Mouse (Mus musculus): ENCODE data around the gene Furin. TPM values are rescaled to one million over a fixed set of nuclear protein-coding genes. Genes with fewer than 3 reads are reported as not detected.
A peak's percentile ranks its signal among the peaks of the same experiment; 100 is the strongest.
"Not testable (repeated sequence)": the region's sequence is repeated elsewhere in the genome, so short reads cannot be mapped to it uniquely, and the experiment has no call there.

Gene Furin
- total RNA-seq, 4 experiments from 2014 or later = 50.3 to 60.1 (median 56.7) TPM

DNA sequence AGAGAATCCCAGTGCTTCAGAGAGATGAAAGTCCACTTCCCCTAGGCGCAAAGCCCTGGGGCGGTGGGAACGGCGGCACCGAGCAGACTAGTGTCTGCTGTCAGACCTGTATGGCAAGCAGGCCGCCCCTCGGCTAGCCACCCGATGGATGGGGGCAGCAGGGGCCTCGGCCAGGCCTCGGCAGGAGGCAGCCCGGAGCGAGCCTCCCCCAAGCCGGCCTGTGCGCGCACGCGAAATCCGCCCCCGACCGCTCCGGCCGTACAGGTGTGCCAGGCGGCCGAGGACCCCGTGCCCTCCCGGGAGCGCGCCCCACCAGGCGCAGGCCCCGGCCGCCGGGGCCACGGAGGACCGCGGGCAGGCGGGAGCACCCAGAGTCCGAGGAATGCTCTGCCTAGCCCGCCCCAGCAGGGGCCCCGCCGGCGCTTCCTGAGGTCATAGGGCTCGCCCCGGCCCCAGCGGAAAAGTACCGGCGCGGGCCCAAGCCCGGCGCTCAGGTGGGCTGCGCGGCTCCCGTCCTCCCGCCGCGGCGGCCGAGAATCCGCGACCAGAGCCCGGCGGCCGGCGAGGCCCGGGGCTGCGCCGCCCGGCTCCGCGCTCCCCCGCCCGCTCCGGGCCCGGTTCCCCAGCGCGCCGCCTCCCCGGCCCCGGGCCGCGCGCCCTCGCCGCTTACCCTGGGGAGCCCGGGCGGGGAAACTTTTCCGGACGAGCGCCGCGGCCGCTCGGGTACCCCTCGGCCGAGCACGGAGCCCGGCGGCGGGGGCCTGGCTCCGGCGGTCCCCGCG is 3.2 kb downstream of the Furin start:
- DNase-seq (ENCODE audit: low spot score in 2 of 2) = no peak

GRCm38 (mm10) chr7:80401041-80401859 is 4.0 kb downstream of the Furin start:
- no peak for DNase-seq (ENCODE audit: low spot score in 2 of 2)

- DNase-seq (ENCODE audit: low spot score in 2 of 2) = no peak
These were observed 4.7 kb downstream of the Furin start for GRCm38 (mm10) chr7:80400571-80400970.

- DNase-seq (ENCODE audit: low spot score in 2 of 2) = peak in 1 of 2 experiments; percentile 52
These were observed 5.1 kb downstream of the Furin start for GRCm38 (mm10) chr7:80400099-80400498.

- DNase-seq (ENCODE audit: low spot score in 2 of 2) = no peak
These were observed 6.4 kb downstream of the Furin start for GRCm38 (mm10) chr7:80398654-80399444.

- DNase-seq (ENCODE audit: low spot score in 2 of 2) = no peak
These were observed 7.2 kb downstream of the Furin start for GRCm38 (mm10) chr7:80397986-80398385.

DNA sequence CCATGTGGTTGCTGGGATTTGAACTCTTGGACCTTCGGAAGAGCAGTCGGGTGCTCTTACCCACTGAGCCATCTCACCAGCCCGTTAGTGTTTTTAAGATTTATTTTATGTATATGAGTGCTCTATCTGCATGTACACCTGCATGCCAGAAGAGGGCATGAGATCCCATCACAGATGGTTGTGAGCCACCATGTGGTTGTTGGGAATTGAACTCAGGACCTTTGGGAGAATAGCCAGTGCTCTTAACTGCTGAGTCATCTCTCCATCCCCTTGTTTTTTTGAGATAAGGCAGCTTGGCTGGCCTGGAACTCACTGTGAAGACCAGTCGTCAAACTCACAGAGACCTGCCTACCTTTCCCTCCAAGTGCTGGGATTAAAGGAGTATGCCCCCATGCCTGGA is 8.8 kb downstream of the Furin start:
- not testable (repeated sequence) for DNase-seq (ENCODE audit: low spot score in 2 of 2)

DNA sequence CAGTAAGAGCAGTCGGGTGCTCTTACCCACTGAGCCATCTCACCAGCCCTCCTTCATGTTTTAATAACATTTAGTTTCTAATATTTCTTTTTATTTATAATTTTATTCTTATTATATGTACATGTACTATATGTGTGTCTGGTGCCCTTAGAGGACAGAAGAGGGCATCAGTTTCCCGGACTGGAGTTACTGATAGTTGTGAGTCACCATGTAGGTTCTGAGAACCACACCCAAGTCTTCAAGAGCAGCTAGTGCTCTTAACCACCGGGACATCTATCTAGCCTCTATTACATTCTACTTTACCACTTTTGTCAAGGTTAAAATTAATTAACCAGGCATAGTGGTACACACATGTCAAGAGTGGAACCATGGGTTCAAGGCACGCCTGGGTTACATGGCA is 10.6 kb downstream of the Furin start:
- no peak for DNase-seq (ENCODE audit: low spot score in 2 of 2)

GRCm38 (mm10) chr7:80392119-80392518 is 13.1 kb downstream of the Furin start:
- no peak for DNase-seq (ENCODE audit: low spot score in 2 of 2)

DNA sequence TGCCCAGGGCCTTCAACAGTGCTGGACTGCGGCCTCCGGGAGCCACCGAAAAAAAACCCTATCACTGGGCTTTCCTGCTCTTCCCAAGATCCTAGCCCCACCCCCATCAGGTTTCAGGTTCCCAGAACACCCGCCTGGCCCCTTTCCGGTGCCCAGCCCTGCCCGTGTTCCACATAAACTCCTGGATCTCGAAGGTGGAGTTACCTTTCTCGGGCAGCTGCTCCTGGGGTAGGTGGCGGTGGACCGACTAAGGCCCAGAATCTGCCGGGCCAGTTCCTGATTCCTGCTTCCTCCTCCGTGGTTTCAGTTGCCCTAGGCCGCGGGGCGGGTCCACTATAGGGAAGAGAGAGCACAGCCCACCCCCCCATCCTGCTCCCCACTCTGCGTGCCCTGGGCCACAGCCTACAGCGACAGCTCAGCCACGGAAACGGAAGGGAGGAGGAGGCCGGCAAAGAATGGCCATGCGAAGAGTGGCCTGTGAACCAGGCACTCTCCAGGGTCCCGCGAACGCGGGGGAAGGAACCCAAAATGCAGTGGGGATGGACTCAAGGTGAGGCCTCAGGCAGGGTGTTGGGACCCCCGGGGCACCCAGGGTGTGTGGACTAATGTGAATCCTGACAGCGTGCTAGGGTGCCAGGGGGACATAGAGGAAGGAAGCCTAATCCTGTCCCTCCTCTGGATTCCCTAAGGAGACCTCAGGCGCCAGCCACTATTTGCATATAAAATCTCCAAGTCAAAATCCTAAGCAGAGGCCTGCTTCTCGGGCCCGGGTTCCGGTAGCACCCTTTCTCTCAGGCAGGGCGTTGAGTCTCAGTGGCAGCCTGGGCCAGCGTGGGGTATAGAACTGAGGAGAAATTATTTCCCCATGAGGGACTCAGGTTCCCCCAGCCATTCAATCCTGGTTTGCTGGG is 17.3 kb downstream of the Furin start, which contains the start of gene Fes:
Fes (minus strand) TSS at position 314 of the 911 bp plus-strand sequence.
- DNase-seq (ENCODE audit: low spot score in 2 of 2) = peak in 1 of 2 experiments; percentile 46

DNA sequence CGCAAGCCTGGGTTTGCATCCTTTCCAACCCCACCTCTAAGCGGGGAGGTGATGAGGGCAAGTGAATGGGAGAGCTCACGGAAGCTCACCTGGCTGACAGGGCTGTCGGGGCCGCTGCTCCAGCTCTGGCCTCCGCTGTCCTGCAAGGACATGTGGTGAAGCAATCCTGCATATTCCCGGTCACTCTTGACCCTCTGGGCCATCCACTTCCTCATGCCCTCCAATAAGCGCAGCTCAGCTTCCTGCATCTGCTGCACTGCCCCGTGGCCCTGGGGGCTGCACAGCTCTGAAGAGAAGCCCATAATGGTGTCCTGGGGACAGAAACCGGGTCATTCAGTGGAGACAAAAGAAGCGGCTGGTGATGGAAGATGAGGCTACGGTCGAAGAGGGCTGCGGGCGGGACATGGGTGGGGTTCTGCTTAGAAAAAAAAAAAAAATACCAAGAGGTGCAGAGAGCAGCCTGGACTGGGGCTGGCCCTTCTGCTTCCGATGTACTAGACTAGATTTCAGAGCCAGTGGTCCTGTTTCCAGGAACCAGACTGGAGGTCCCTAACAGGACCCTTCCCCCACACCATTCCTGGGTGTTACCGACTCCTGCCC is 18.1 kb downstream of the Furin start:
- DNase-seq (ENCODE audit: low spot score in 2 of 2) = no peak

DNA sequence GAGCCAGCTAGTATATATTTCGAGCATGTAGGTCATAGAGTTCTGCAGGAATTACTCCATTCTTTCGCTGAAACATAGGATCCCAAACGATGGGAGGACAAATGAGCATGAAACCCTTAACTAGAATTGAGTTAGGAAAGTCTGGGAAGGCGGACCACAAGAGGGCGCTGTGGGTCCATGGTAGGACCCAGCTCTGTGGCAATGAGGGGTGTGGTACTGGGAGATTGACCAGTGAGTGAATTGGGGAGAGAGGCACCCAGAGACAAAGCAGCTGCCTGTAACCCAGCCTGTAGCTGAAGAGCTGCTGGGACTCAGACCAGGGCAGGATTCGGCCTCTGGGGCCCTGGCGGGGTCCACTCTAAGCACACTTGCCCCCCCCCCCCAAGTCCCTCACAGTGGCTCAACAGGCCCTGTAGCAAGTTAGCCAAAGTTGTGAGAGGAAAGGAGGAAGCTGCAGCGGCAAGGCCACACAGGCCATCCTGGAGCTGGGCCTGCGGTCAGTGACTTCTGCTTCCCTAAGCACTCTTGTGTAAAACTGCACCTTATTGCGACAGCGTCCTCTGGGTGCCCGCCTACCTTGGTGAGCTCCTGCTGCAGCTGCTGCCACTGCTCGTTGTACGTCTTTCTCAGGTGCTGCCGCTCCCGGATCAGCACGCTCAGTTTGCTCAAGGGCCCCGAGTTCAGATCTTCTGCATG is 18.9 kb downstream of the Furin start:
- peak; percentile 82 to 83 for DNase-seq (ENCODE audit: low spot score in 2 of 2)

DNA sequence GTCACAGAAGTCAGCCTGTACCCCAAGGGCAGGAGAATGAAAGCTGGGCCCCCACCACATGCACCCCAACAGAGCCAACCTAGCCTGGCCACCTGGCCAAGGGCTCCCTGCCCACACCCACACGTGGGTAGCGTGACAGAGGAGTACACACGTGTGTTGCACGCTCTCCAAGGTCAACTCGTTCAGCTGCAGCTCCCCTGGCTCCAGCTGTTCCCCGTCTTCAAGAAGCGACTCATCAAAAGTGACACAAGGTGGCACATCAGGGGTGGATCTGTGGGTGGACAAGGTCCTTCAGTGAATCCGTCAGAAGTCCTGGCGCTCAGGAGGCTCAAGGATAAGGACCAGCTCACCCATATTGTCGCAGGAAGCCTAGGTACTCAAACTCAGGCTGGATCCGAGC is 22.3 kb downstream of the Furin start:
- no peak for DNase-seq (ENCODE audit: low spot score in 2 of 2)

DNA sequence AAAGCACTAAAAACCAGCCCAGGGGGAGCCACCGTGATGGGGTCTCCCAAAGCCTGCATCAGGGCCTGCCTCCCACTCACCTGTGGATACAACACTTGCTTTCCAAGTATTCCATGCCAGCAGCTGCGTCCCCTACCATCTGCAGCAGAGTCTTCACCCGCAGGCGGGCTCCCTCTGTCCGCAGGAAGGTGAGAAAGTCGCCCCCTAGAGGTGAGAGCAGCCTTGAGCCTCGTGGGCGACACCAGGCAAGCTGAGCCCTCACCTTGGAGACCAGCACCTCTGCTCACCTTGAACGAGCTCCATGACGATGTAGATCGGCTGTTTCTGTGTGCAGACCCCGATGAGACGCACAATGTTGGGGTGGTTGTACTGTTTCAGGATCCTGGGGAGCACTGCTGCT is 25.7 kb downstream of the Furin start:
- no peak for DNase-seq (ENCODE audit: low spot score in 2 of 2)

- DNase-seq (ENCODE audit: low spot score in 2 of 2) = peak; percentile 54 to 61
These were observed 27.8 kb downstream of the Furin start for GRCm38 (mm10) chr7:80377471-80377870.

DNA sequence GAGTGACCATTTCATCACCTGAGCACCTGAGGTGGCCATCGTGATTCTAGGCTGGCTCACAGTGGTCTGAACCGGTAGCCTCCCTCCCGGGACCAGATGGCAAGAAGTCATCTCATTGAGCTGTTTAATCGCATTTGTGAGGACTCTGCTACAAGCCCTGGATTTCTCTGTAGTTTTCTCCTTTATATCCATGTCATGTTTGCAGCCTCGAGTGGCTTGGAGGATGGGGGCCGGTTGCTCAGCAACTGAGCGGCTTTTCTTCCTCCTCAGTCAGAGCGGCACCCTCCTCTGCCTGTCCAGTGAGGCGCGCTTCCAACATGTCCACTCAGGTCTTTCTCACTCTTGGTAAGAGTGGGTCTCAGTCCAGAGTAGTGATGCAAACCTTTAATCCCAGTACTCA is 29.0 kb downstream of the Furin start:
- DNase-seq (ENCODE audit: low spot score in 2 of 2) = no peak

DNA sequence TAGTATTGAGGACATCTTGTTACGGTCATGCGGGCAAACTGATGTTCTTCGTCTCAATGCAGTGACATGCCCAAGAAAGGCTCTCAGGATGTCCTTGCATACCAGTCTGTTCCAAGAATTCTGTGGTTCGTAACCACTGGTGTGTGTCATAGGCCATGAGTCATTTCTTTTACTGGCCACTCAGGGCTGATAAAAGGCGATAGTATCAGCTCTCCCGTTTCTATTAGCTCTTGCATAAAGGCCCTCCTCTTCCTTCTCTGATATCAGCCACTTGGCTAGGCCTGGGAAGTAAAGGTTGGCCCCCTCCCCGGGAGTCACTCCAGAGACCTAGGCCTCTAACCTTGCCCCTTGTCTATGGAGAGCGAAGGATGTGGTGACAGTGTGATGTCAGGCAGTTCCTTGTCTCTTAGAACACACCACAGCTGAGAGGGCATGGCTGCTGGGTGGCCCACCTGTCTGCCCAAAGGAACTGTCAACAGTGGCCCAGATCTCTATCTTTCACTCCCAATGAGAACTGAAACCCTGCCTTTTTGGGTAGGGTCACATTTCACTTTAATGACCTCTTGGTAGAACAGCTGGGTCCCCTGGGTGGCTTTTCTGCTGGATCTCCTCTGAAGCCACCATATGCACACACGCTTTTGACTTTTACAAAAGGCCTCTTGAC is 29.7 kb downstream of the Furin start:
- DNase-seq (ENCODE audit: low spot score in 2 of 2) = no peak

GRCm38 (mm10) chr7:80374733-80375132 is 30.5 kb downstream of the Furin start:
- DNase-seq (ENCODE audit: low spot score in 2 of 2) = no peak

DNA sequence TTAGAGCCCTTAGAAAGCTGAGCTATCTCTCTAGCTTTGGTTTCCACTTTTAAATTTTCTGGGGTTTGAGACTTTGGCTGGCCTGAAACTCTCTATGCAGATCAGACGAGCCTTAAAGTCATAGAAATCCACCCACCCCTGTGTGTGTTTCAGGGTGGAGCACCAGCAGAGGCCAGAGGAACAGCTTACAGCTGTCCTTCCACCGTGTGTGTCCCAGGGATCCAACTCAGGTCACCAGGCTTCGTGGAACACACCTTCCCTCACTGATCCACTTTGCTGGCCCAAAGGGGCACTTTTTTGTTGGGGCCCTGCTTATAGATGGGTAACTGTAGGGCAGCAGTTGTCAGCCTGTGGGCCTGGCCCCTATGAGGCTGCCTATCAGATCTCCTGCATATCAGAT is 31.0 kb downstream of the Furin start:
- DNase-seq (ENCODE audit: low spot score in 2 of 2) = no peak
